Mouse (Mus musculus) testis, adult 2 months (tissue): Measurements from ENCODE around the gene Sap30. TPM values are rescaled to one million over a fixed set of nuclear protein-coding genes. Genes with fewer than 3 reads are reported as not detected.

Experiments used
- H3K27ac ChIP-seq: fragments of 200-500 bp; 2 replicates; pipeline ENCODE4 v1.5.1; 2012; ENCODE audit warnings: low read depth, low read length; ENCODE audit not compliant: control insufficient read depth, insufficient read depth
- H3K27me3 ChIP-seq: fragments of 200-500 bp; 2 replicates; pipeline ENCODE4 v1.6.1; 2012; ENCODE audit warnings: mild to moderate bottlenecking, low read length, moderate library complexity; ENCODE audit not compliant: control insufficient read depth, insufficient read depth
- H3K36me3 ChIP-seq: fragments of 200-500 bp; 2 replicates; pipeline ENCODE4 v1.6.1; 2012; ENCODE audit warnings: mild to moderate bottlenecking, low read length; ENCODE audit not compliant: control insufficient read depth, insufficient read depth
- H3K4me1 ChIP-seq: fragments of 200-500 bp; 2 replicates; pipeline ENCODE4 v1.6.1; 2012; ENCODE audit warnings: low read length; ENCODE audit not compliant: control insufficient read depth, insufficient read depth
- H3K4me3 ChIP-seq: fragments of 200-500 bp; 2 replicates; pipeline ENCODE4 v1.5.1; 2012; ENCODE audit warnings: low read depth, mild to moderate bottlenecking, low read length, moderate library complexity, mixed read lengths; ENCODE audit not compliant: control insufficient read depth
- CTCF ChIP-seq: fragments of 200-500 bp; IDR thresholded peaks from 2 replicates; pipeline ENCODE4 v1.5.1; 2012; ENCODE audit warnings: low read depth, mild to moderate bottlenecking, inconsistent platforms, low read length, moderate library complexity; ENCODE audit not compliant: control insufficient read depth, insufficient read depth, insufficient replicate concordance
- POLR2A ChIP-seq: fragments of 200-500 bp; IDR thresholded peaks from 2 replicates; pipeline ENCODE4 v1.6.1; 2012; ENCODE audit warnings: low read depth, mild to moderate bottlenecking, inconsistent platforms, low read length, moderate library complexity; ENCODE audit not compliant: control insufficient read depth
- polyA plus RNA-seq: library from polyadenylated mRNA; depleted of rRNA; stranded (reverse); fragments of >200 nt; gene quantifications from 2 replicates; pipeline ENCODE4 v1.2.3, GENCODE M21; 2012; rRNA removed

Gene Sap30
- polyA plus RNA-seq, 1 experiment = 10.5 TPM

- no peaks in the 10 kb centered on the region for H3K27me3 ChIP-seq
- TF ChIP-seq CTCF = no peak
- no peak for TF ChIP-seq POLR2A
- no peak overlapping the region for H3K27ac ChIP-seq
- H3K36me3 ChIP-seq = no peaks in the 10 kb centered on the region
- no peak overlapping the region for H3K4me3 ChIP-seq
- H3K4me1 ChIP-seq = peaks cover 6% of the 10 kb centered on the region
These were observed 51.8 kb downstream of the Sap30 start for GRCm38 (mm10) chr8:57435768-57436436.

- TF ChIP-seq CTCF (no peak), POLR2A (no peak)
- Histone ChIP-seq H3K4me3 (no peak overlapping the region), H3K4me1 (peaks cover 9% of the 10 kb centered on the region), H3K27me3 (no peaks in the 10 kb centered on the region), H3K27ac (no peak overlapping the region), H3K36me3 (no peaks in the 10 kb centered on the region)
These were observed 54.9 kb downstream of the Sap30 start for GRCm38 (mm10) chr8:57432802-57433201.

Other genes with a start within 250 kb of the Sap30 start
- gene Hand2, start 166.9 kb downstream of the Sap30 start, polyA plus RNA-seq = 0.05 TPM in 2 replicates
- not detected in 2 replicates for gene Scrg1, start 31.9 kb downstream of the Sap30 start, polyA plus RNA-seq
- gene Hmgb2, start 24.0 kb upstream of the Sap30 start, polyA plus RNA-seq = 16.3 and 22.0 TPM in 2 replicates
- gene Galnt7, start 165.2 kb upstream of the Sap30 start, polyA plus RNA-seq = 3.6 and 4.9 TPM in 2 replicates